Mouse (Mus musculus) erythroblast, embryonic 14.5 days (primary cell): Measurements from ENCODE around the gene Map3k4. TPM values are rescaled to one million over a fixed set of nuclear protein-coding genes. Genes with fewer than 3 reads are reported as not detected.

Experiments used
- H3K27me3 ChIP-seq: 2 replicates; pipeline ENCODE4 v1.6.1; 2012; ENCODE audit warnings: inconsistent platforms; ENCODE audit not compliant: control insufficient read depth
- H3K36me3 ChIP-seq: 2 replicates; pipeline ENCODE4 v1.6.1; 2012; ENCODE audit warnings: mild to moderate bottlenecking, inconsistent platforms; ENCODE audit not compliant: control insufficient read depth
- H3K4me1 ChIP-seq: 2 replicates; pipeline ENCODE4 v1.6.1; 2012; ENCODE audit warnings: inconsistent platforms; ENCODE audit not compliant: control insufficient read depth
- H3K4me3 ChIP-seq: replicated peaks from 2 replicates; pipeline ENCODE3; 2012; ENCODE audit warnings: moderate library complexity, mild to moderate bottlenecking, inconsistent platforms
- H3K9me3 ChIP-seq: 2 replicates; pipeline ENCODE4 v1.6.1; 2012; ENCODE audit warnings: low read length, inconsistent platforms, mixed read lengths; ENCODE audit not compliant: control insufficient read depth
- GATA1 ChIP-seq: IDR thresholded peaks from 2 replicates; pipeline ENCODE4 v1.6.1; 2012; ENCODE audit warnings: low read length, inconsistent platforms, mixed read lengths
- TAL1 ChIP-seq: IDR thresholded peaks from 3 replicates; pipeline ENCODE4 v1.6.1; 2012; ENCODE audit warnings: low read length, inconsistent platforms, mixed read lengths
- polyA plus RNA-seq: library from polyadenylated mRNA; stranded (reverse); fragments of >175 nt; gene quantifications from 2 replicates; pipeline ENCODE4 v1.2.3, GENCODE M21; 2012

Gene Map3k4
- polyA plus RNA-seq, 1 experiment, result 0.93 TPM

GRCm38 (mm10) chr17:12337156-12337555 lies 18.6 kb upstream of the Map3k4 start:
- H3K36me3 ChIP-seq, result no peaks in the 10 kb centered on the region
- H3K4me3 ChIP-seq, result no peak overlapping the region
- no peaks in the 10 kb centered on the region for H3K9me3 ChIP-seq
- no peaks in the 10 kb centered on the region for H3K4me1 ChIP-seq
- H3K27me3 ChIP-seq, result peaks cover 2% of the 10 kb centered on the region; the same call in 1 of the 2 replicates
- no peak for TF ChIP-seq TAL1
- TF ChIP-seq GATA1, result no peak

DNA sequence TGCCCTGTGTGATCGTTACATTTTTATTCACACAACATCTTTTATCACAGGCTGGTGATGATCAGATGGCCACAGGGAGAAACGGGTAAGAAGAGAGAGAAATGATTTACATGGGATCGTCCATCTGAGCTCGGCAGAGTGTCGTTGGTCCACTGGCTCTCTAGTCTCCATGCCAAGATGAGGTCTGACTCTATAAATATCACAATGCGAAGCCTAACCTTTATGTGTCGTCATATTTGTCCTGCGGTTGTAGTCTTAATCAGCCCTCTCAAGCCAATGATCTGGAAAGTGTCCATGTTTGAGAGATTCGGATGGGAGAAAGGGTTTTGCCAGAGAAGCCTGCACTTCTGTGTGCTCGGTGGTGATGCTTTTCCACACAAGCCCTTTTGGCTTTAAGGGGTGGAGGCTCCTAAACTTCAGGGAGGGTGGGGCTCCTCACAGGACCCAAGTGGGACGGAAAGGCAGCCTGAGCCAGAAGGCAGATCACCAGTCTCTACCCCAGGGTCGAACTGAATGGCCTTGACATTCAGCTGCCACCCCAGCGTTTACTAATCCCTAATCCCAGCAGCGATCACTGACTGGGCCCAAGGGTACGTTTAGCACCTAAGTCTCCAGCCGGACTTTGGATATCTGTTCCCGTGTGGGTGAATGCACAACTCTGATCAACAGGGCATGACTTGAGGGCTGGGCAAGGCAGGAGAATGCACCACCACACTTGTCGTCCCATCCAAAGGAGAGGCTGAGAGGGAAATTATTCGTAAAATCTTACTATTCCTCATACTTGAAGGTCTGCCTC lies 17.7 kb upstream of the Map3k4 start:
- no peaks in the 10 kb centered on the region for H3K9me3 ChIP-seq
- no peak overlapping the region for H3K4me3 ChIP-seq
- H3K4me1 ChIP-seq, result no peaks in the 10 kb centered on the region
- TF ChIP-seq GATA1, result no peak
- no peak for TF ChIP-seq TAL1
- peaks cover 2% of the 10 kb centered on the region; the same call in 1 of the 2 replicates for H3K27me3 ChIP-seq
- H3K36me3 ChIP-seq, result no peaks in the 10 kb centered on the region

- H3K27me3 ChIP-seq, result peaks cover 2% of the 10 kb centered on the region; the same call in 1 of the 2 replicates
- no peaks in the 10 kb centered on the region for H3K9me3 ChIP-seq
These were observed 16.5 kb upstream of the Map3k4 start for GRCm38 (mm10) chr17:12335115-12335514.

DNA sequence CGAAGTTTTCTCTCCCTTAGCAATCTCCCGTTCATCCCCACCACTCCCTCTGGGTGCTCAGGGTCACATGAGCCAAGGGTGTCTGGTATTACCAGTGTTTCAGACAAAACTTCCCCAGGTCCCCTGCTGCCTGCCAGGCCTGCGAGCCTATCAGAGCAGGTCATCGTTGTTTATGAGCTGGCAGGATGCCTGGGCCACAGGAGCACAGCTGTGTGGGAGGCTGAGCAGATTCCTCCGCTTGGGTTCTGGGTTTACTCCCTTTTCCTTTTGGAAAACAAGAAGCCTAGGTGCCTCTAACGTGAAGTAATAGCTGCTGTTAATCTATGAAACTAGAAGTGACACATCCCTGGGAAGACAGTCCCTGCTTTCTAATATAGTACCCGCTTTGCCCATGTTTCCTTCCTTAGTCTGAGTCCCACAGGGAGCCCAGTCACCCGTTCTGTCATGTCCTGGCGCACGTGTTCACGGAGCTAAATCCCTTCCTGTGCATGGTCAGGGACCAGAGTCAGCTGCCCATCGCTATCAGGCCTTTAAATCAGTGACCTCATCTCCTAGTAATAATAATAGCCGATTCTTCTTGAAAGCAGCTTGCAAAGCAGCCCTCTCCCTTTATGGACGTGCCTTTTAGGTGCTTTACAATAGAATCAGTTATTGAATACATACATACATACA lies 9.4 kb upstream of the Map3k4 start:
- no peaks in the 10 kb centered on the region for H3K4me1 ChIP-seq
- TF ChIP-seq GATA1 (no peak), TAL1 (no peak)
- peaks cover 10% of the 10 kb centered on the region for H3K27me3 ChIP-seq
- H3K9me3 ChIP-seq, result no peaks in the 10 kb centered on the region
- H3K4me3 ChIP-seq, result no peak overlapping the region
- H3K36me3 ChIP-seq, result no peaks in the 10 kb centered on the region

More at GRCm38 (mm10) chr17:12335115-12335514, 16.5 kb upstream of the Map3k4 start:
- no peak for TF ChIP-seq TAL1
- TF ChIP-seq GATA1, result no peak
- Histone ChIP-seq H3K4me3 (no peak overlapping the region), H3K4me1 (no peaks in the 10 kb centered on the region), H3K36me3 (no peaks in the 10 kb centered on the region)

GRCm38 (mm10) chr17:12319786-12320185 lies 1.2 kb upstream of the Map3k4 start:
- Histone ChIP-seq H3K27me3 (peaks cover 8% of the 10 kb centered on the region; the same call in 1 of the 2 replicates), H3K9me3 (no peaks in the 10 kb centered on the region), H3K4me1 (peaks cover 32% of the 10 kb centered on the region), H3K36me3 (no peaks in the 10 kb centered on the region), H3K4me3 (no peak overlapping the region)
- TF ChIP-seq TAL1 (no peak), GATA1 (no peak)

DNA sequence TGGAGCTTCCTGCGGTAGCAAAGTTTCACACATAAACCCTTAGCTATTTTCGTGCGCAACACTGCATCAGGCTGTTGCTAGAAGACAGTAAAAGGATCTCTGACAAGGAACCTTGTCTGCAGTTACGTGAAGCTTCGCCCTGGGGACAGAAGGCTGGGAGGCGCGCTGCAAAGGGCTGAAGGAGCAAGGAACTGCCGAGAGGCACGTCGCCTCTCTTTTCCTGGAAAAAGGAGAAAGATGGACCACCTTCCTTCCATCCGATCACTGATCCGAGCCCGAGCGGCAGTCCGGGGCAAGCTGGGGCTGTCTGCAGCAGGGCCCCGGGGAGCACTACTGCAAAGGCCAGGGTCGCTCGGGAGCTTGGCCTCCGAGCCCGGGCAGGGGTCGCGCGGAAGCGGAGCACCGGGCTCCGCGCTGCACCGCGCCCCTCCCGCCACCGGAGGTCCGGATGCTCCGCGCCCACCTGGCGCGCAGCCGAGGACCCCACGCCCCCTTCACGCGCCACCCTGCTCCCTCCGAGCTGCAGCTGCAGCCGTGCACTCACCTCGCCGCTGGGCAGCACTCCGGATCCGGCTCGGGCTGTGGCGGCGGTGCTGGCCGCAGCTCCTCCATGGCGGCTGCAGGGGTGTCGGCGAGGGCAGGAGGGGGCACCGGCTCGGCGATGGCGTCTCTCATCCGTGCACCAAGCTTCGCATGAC lies 493 bp downstream of the Map3k4 start:
- peaks cover 36% of the 10 kb centered on the region for H3K4me1 ChIP-seq
- peaks cover 5% of the 10 kb centered on the region; the same call in 1 of the 2 replicates for H3K27me3 ChIP-seq
- H3K9me3 ChIP-seq, result no peaks in the 10 kb centered on the region
- no peaks in the 10 kb centered on the region for H3K36me3 ChIP-seq
- no peak for TF ChIP-seq TAL1
- TF ChIP-seq GATA1, result no peak
- peak overlapping the region; percentile 100 for H3K4me3 ChIP-seq

DNA sequence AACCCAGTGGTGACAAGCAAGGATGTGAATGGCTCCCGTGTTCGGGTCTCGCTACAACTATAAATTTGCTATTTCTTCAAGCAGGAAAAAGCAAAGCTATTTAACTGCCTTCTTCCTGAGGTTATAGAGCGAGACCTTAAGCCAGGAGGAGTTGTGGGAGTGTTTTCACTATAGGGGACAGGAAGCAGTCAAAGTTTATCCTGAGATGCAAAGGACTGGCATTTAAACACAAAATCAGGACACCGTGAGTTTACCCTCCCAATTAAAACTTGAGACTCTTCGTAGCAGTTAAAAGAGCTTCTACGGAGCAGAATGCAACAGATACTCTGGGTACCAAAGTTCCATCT lies 1.0 kb downstream of the Map3k4 start:
- peak overlapping the region; percentile 100 for H3K4me3 ChIP-seq
- no peaks in the 10 kb centered on the region for H3K36me3 ChIP-seq
- H3K9me3 ChIP-seq, result no peaks in the 10 kb centered on the region
- peaks cover 5% of the 10 kb centered on the region; the same call in 1 of the 2 replicates for H3K27me3 ChIP-seq
- H3K4me1 ChIP-seq, result peaks cover 36% of the 10 kb centered on the region
- TF ChIP-seq TAL1 (no peak), GATA1 (no peak)

GRCm38 (mm10) chr17:12316251-12316650 lies 2.3 kb downstream of the Map3k4 start:
- H3K4me1 ChIP-seq, result peaks cover 36% of the 10 kb centered on the region

GRCm38 (mm10) chr17:12312248-12312647 lies 6.3 kb downstream of the Map3k4 start:
- Histone ChIP-seq H3K27me3 (no peaks in the 10 kb centered on the region), H3K4me1 (peaks cover 23% of the 10 kb centered on the region), H3K9me3 (no peaks in the 10 kb centered on the region), H3K36me3 (no peaks in the 10 kb centered on the region), H3K4me3 (no peak overlapping the region)
- TF ChIP-seq GATA1 (no peak), TAL1 (no peak)

More at GRCm38 (mm10) chr17:12316251-12316650, 2.3 kb downstream of the Map3k4 start:
- Histone ChIP-seq H3K36me3 (no peaks in the 10 kb centered on the region), H3K4me3 (no peak overlapping the region), H3K27me3 (peaks cover 3% of the 10 kb centered on the region; the same call in 1 of the 2 replicates), H3K9me3 (no peaks in the 10 kb centered on the region)
- TF ChIP-seq GATA1 (no peak), TAL1 (no peak)
